Mouse (Mus musculus) limb, embryonic 10.5 days (tissue): ENCODE results near the gene Olfr1154. TPM values are rescaled to one million over a fixed set of nuclear protein-coding genes. Genes with fewer than 3 reads are reported as not detected.

Experiments used
- DNase-seq: peaks from one replicate; pipeline ENCODE4 v3.0.0-alpha.2; 2017; ENCODE audit warnings: low spot score
- H3K27ac ChIP-seq: fragments of 300-500 bp; sonication (generic); 2 replicates; pipeline ENCODE4 v1.5.1; 2016; ENCODE audit warnings: mild to moderate bottlenecking
- H3K27me3 ChIP-seq: fragments of 300-500 bp; sonication (generic); 2 replicates; pipeline ENCODE4 v1.6.1; 2016; ENCODE audit warnings: low read depth, mild to moderate bottlenecking; ENCODE audit not compliant: poor library complexity, severe bottlenecking
- H3K36me3 ChIP-seq: fragments of 300-500 bp; sonication (generic); 2 replicates; pipeline ENCODE4 v1.6.1; 2016; ENCODE audit warnings: mild to moderate bottlenecking, moderate library complexity
- H3K4me1 ChIP-seq: fragments of 300-500 bp; sonication (generic); 2 replicates; pipeline ENCODE4 v1.6.1; 2016
- H3K4me3 ChIP-seq: fragments of 300-500 bp; sonication (generic); 2 replicates; pipeline ENCODE4 v1.5.1; 2016; ENCODE audit warnings: mild to moderate bottlenecking, moderate library complexity
- H3K9me3 ChIP-seq: fragments of 300-500 bp; sonication (generic); replicated peaks from 2 replicates; pipeline ENCODE4 v1.6.1; 2016; ENCODE audit warnings: mild to moderate bottlenecking
- WGBS: fragments of 180-500 bp; shearing (Covaris S2); methylation state at CpG from one replicate; pipeline ENCODE4 v1.1.7; 2016; 5-methylcytosine and 5-hydroxymethylcytosine counted together
- polyA plus RNA-seq: library from polyadenylated mRNA; unstranded; fragments of >200 nt; fragmentation: Nextera tagmentation; extraction: Ambion mirVana; gene quantifications from 2 replicates; pipeline ENCODE4 v1.2.1, GENCODE M21; 2016

The Olfr1154 gene
- not detected in 2 replicates for polyA plus RNA-seq

DNA sequence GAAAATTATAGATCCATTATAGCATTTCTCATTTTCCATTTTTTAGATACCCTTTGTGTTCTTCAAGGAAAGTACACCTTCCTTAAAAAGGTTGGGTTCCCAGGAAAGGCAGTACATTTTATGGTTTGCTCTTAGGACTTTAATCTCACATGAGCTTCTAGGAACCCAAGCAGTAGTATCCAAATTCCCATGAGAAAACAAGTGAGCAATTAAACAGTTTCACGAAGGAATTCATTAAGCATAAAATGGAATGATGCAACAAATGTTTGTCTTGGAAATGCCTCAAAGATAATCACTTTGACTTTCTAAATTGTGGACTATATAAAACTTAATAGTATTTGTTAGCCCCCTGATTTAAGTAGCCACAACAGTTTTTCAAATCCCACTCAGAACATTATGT lies at the start of gene Olfr1154:
TSS of gene Olfr1154 (minus strand) at position 101 of the 400 bp plus-strand sequence.
- no peak within 1 kb of the TSS for H3K27ac ChIP-seq
- DNase-seq = no peak
- no peaks in the 10 kb centered on the region for H3K9me3 ChIP-seq
- WGBS = 95% methylated on average over 1 of the region's 1 CpGs
- H3K27me3 ChIP-seq = no peaks in the 10 kb centered on the region
- no peaks in the 10 kb centered on the region for H3K36me3 ChIP-seq
- H3K4me3 ChIP-seq = no peak within 1 kb of the TSS
- no peaks in the 10 kb centered on the region for H3K4me1 ChIP-seq

DNA sequence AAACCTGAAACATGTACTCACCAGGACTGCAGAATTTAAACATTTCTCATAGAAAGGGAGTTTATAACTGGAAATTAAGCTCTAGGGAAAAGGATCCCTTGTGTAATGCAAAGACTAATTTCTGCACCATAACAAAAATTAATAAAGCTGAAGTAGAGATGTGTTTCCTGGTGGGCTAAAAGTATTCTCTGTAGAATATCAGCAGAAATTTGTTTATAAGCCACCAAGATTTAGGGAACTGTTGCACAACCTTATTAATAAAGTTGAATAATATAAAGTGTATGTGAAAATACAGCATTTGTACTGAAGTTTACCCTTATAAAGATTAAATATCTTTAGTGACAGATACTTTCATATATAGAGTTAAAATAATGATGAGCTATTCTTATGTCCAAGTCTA lies 48.0 kb upstream of the Olfr1154 start, which contains the start of gene Olfr1156:
TSS of gene Olfr1156 (minus strand) at position 101 of the 400 bp plus-strand sequence.
- Histone ChIP-seq H3K27ac (no peak within 1 kb of the TSS), H3K9me3 (no peaks in the 10 kb centered on the region), H3K4me3 (no peak within 1 kb of the TSS), H3K27me3 (no peaks in the 10 kb centered on the region), H3K4me1 (no peaks in the 10 kb centered on the region), H3K36me3 (no peaks in the 10 kb centered on the region)
- no peak for DNase-seq

DNA sequence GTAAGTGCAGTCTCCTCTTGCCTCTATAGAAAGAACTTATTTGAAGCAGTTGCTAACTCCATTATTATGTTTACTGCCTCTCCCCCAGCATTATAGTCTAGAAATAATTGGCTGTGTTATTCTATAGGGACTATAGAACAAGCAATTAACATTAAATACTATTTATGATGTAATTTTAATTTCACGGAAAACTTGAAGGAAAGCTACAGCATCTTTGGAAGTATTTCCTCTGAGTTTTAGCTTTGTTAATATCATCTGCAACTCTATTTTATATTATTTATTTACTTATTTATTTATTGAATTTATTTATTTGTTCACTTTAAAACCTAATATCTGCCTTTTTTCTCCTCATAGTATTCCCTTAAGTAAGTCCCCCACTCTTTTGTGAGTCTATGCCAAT lies 40.1 kb upstream of the Olfr1154 start, which contains the start of gene Olfr1155:
TSS of gene Olfr1155 (minus strand) at position 101 of the 400 bp plus-strand sequence.
- H3K9me3 ChIP-seq = no peaks in the 10 kb centered on the region
- H3K27ac ChIP-seq = no peak within 1 kb of the TSS

DNA sequence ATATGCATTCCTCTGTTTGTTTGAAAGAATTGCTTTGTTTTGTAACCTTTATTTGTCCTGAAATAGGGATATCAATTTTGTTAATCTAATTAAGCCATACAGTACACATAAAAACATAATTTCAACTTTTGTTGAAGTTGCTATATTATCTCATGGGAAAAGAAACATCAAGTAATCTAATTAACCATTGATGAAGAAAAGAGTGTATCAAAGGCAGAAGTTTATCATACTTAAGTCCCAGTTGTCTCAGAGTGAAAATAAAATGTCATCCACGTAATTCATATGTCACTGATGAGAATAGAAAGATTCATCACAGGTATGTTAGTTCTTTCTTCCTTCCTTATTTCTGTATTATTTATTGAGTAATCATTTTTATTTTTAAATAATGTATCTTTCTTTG lies 10.3 kb downstream of the Olfr1154 start, which contains the start of gene Olfr1153:
TSS of gene Olfr1153 (plus strand) at position 301 of the 400 bp plus-strand sequence.
- WGBS = 86% methylated on average over 1 of the region's 1 CpGs
- no peaks in the 10 kb centered on the region for H3K36me3 ChIP-seq

More for the DNA sequence above, 40.1 kb upstream of the Olfr1154 start, which contains the start of gene Olfr1155:
- H3K36me3 ChIP-seq = no peaks in the 10 kb centered on the region
- H3K4me3 ChIP-seq = no peak within 1 kb of the TSS
- H3K4me1 ChIP-seq = no peaks in the 10 kb centered on the region
- WGBS = 97% methylated on average over 1 of the region's 1 CpGs
- H3K27me3 ChIP-seq = no peaks in the 10 kb centered on the region
- DNase-seq = no peak

DNA sequence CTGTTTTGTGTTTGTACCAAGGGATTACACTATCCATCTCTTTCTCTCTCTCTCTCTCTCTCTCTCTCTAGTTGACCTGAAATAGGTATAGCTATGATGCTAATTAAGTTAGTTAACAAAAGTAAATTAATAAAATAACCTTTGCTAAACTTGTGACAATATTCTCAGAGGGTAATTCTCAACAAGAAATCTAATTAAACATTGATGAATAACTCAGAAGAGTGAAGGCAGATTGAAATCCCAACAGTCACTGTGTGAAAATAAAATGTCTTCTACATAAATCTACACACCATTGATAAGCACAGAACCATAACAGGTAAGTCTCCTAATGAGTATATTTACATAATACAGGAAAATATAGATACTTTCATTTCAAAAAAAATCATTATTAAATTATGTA lies 38.8 kb downstream of the Olfr1154 start, which contains the start of gene Olfr1152:
TSS of gene Olfr1152 (plus strand) at position 301 of the 400 bp plus-strand sequence.
- Histone ChIP-seq H3K4me3 (no peak within 1 kb of the TSS), H3K4me1 (no peaks in the 10 kb centered on the region), H3K27ac (no peak within 1 kb of the TSS), H3K27me3 (no peaks in the 10 kb centered on the region), H3K36me3 (no peaks in the 10 kb centered on the region), H3K9me3 (no peaks in the 10 kb centered on the region)
- DNase-seq = no peak

More for the DNA sequence above, 10.3 kb downstream of the Olfr1154 start, which contains the start of gene Olfr1153:
- Histone ChIP-seq H3K4me3 (no peak within 1 kb of the TSS), H3K9me3 (no peaks in the 10 kb centered on the region), H3K27me3 (no peaks in the 10 kb centered on the region), H3K4me1 (no peaks in the 10 kb centered on the region), H3K27ac (no peak within 1 kb of the TSS)
- no peak for DNase-seq

DNA sequence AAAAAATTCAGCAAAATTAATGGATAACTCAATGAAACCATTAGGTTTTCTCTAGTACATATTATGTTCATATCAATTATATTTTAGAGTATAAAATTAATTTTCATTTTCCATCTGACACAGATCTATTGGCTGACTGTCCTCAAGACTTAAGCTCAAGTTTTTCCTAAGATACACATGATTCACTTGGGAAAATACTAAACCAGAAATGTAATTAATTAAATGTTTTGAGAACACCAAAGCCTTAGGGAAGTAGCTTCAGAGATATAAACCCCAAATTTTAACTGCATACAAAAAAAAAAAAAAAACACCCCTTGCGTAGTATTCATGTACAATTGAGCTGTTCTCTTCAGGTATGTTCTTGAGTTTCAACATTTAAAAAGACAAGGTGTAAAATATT lies 49.4 kb downstream of the Olfr1154 start, which contains the start of gene Olfr1151:
TSS of gene Olfr1151 (plus strand) at position 301 of the 400 bp plus-strand sequence.
- no peak for DNase-seq
- Histone ChIP-seq H3K9me3 (no peaks in the 10 kb centered on the region), H3K27me3 (no peaks in the 10 kb centered on the region), H3K27ac (no peak within 1 kb of the TSS), H3K36me3 (no peaks in the 10 kb centered on the region), H3K4me1 (no peaks in the 10 kb centered on the region), H3K4me3 (no peak within 1 kb of the TSS)
- 93% methylated on average over 1 of the region's 1 CpGs for WGBS

Other genes with a start within 250 kb of the Olfr1154 start
- not detected in 2 replicates for gene Olfr1134, start 246.7 kb downstream of the Olfr1154 start, polyA plus RNA-seq
- not detected in 2 replicates for gene Olfr1135, start 231.5 kb downstream of the Olfr1154 start, polyA plus RNA-seq
- not detected in 2 replicates for gene Olfr1136, start 211.2 kb downstream of the Olfr1154 start, polyA plus RNA-seq
- not detected in 2 replicates for gene Olfr1137, start 192.0 kb downstream of the Olfr1154 start, polyA plus RNA-seq
- gene Olfr1138, start 165.2 kb downstream of the Olfr1154 start, polyA plus RNA-seq = not detected in 2 replicates
- not detected in 2 replicates for gene Olfr1140, start 161.4 kb downstream of the Olfr1154 start, polyA plus RNA-seq
- gene Olfr1141, start 151.2 kb downstream of the Olfr1154 start, polyA plus RNA-seq = not detected in 2 replicates
- not detected in 2 replicates for gene Olfr152, start 125.7 kb downstream of the Olfr1154 start, polyA plus RNA-seq
- gene Olfr1143, start 104.6 kb downstream of the Olfr1154 start, polyA plus RNA-seq = not detected in 2 replicates
- not detected in 2 replicates for gene Olfr1145, start 95.3 kb downstream of the Olfr1154 start, polyA plus RNA-seq
- gene Olfr1148, start 74.6 kb downstream of the Olfr1154 start, polyA plus RNA-seq = not detected in 2 replicates
- gene Olfr1150-ps1, start 61.2 kb downstream of the Olfr1154 start, polyA plus RNA-seq = not detected in 2 replicates
- gene Olfr1151, start 49.3 kb downstream of the Olfr1154 start, polyA plus RNA-seq = not detected in 2 replicates
- 0.03 TPM in 1 of 2 replicates, not detected in the other for gene Olfr1152, start 38.7 kb downstream of the Olfr1154 start, polyA plus RNA-seq
- gene Olfr1153, start 10.2 kb downstream of the Olfr1154 start, polyA plus RNA-seq = not detected in 2 replicates
- not detected in 2 replicates for gene Olfr1155, start 40.0 kb upstream of the Olfr1154 start, polyA plus RNA-seq
- gene Olfr1156, start 47.9 kb upstream of the Olfr1154 start, polyA plus RNA-seq = not detected in 2 replicates
- gene Olfr1157, start 63.1 kb upstream of the Olfr1154 start, polyA plus RNA-seq = not detected in 2 replicates
- gene Olfr74, start 69.5 kb upstream of the Olfr1154 start, polyA plus RNA-seq = not detected in 2 replicates
- not detected in 2 replicates for gene Olfr1158, start 84.9 kb upstream of the Olfr1154 start, polyA plus RNA-seq
- gene Olfr1160, start 103.1 kb upstream of the Olfr1154 start, polyA plus RNA-seq = not detected in 2 replicates
- not detected in 2 replicates for gene Olfr1161, start 117.6 kb upstream of the Olfr1154 start, polyA plus RNA-seq
- gene Olfr73, start 132.5 kb upstream of the Olfr1154 start, polyA plus RNA-seq = 0.05 and 0.06 TPM in 2 replicates
- not detected in 2 replicates for gene Olfr1162, start 146.0 kb upstream of the Olfr1154 start, polyA plus RNA-seq
- gene Olfr1163, start 166.7 kb upstream of the Olfr1154 start, polyA plus RNA-seq = not detected in 2 replicates
- not detected in 2 replicates for gene Olfr1164, start 188.8 kb upstream of the Olfr1154 start, polyA plus RNA-seq
- gene Olfr1166, start 223.1 kb upstream of the Olfr1154 start, polyA plus RNA-seq = not detected in 2 replicates